Mouse (Mus musculus): ENCODE data around the gene 2210016L21Rik.

DNA sequence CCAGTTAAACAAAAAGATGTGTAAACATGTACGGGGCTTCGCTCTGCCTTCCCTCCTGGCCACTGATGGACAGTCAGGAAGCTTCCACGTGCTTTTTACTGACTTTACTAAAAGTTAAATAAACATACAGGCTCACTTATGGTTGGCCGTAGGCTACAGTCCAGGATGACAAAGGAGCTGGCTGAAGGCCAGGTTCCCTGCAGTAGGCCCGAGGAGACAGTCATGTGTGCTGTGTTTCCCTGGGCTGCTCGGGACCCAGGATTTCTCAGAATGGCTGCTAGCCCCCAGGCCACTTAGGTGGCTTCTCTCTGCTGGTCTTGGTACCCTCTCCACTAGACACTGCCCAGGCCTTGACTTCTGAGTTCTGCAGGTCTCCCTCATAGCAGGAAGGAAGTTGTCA lies 6.9 kb downstream of the 2210016L21Rik start:
- TF ChIP-seq CTCF (IDR thresholded peaks at IDR 0.05) (no peak), POLR2A (IDR thresholded peaks at IDR 0.05; ENCODE audit: insufficient read depth, low read depth, low read length) (no peak)

All from heart, adult 2 months (tissue).